Mouse (Mus musculus) testis, adult 2 months (tissue): ENCODE results near the gene Gngt1.

ENCODE experiments used
- CTCF ChIP-seq: fragments of 200-500 bp; IDR thresholded peaks from 2 replicates; pipeline ENCODE4 v1.5.1; 2012; ENCODE audit warnings: low read depth, mild to moderate bottlenecking, inconsistent platforms, low read length, moderate library complexity; ENCODE audit not compliant: control insufficient read depth, insufficient read depth, insufficient replicate concordance
- POLR2A ChIP-seq: fragments of 200-500 bp; IDR thresholded peaks from 2 replicates; pipeline ENCODE4 v1.6.1; 2012; ENCODE audit warnings: low read depth, mild to moderate bottlenecking, inconsistent platforms, low read length, moderate library complexity; ENCODE audit not compliant: control insufficient read depth

DNA sequence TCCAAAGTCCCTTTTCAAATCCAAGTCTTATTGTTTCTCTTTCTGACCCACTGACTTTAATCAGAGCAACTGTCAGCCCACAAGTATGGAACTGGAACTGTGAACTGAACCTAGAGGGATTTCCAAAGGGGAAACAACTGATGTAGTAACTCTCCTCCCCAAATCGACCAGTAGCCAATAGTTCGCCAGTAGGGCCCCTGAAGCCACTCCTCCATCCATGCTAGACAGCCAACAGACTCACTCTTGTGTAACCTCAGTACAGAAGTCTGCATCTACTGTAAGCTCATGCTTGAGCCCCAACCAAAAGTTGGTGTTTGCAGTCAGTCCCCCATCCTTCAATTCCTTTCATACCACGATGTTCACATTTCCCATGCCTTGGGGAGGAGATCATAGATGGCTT is 7.1 kb downstream of the Gngt1 start:
- TF ChIP-seq CTCF, result no peak
- no peak for TF ChIP-seq POLR2A
